Mouse (Mus musculus) embryonic facial prominence, embryonic 10.5 days (tissue): ENCODE data around the gene Arid3a. TPM values are rescaled to one million over a fixed set of nuclear protein-coding genes. Genes with fewer than 3 reads are reported as not detected.
"Not testable (repeated sequence)": the region's sequence is repeated elsewhere in the genome, so short reads cannot be mapped to it uniquely, and the experiment has no call there.

Experiments
- DNase-seq: peaks from one replicate; pipeline ENCODE4 v3.0.0-alpha.2; 2017; ENCODE audit warnings: low spot score
- H3K27ac ChIP-seq: fragments of 300-500 bp; sonication (generic); replicated peaks from 2 replicates; pipeline ENCODE4 v1.5.1; 2016; ENCODE audit warnings: mild to moderate bottlenecking
- H3K27me3 ChIP-seq: fragments of 300-500 bp; sonication (generic); replicated peaks from 2 replicates; pipeline ENCODE4 v1.6.1; 2016; ENCODE audit warnings: low read depth, mild to moderate bottlenecking; ENCODE audit not compliant: poor library complexity, severe bottlenecking
- H3K36me3 ChIP-seq: fragments of 300-500 bp; sonication (generic); replicated peaks from 2 replicates; pipeline ENCODE4 v1.6.1; 2016; ENCODE audit warnings: mild to moderate bottlenecking, moderate library complexity
- H3K4me1 ChIP-seq: fragments of 300-500 bp; sonication (generic); 2 replicates; pipeline ENCODE4 v1.6.1; 2016
- H3K4me3 ChIP-seq: fragments of 300-500 bp; sonication (generic); 2 replicates; pipeline ENCODE4 v1.5.1; 2016; ENCODE audit warnings: mild to moderate bottlenecking, moderate library complexity
- H3K9me3 ChIP-seq: fragments of 300-500 bp; sonication (generic); 2 replicates; pipeline ENCODE4 v1.6.1; 2016; ENCODE audit warnings: mild to moderate bottlenecking
- WGBS: fragments of 180-500 bp; shearing (Covaris S2); methylation state at CpG from one replicate; pipeline ENCODE4 v1.1.7; 2016; 5-methylcytosine and 5-hydroxymethylcytosine counted together
- polyA plus RNA-seq: library from polyadenylated mRNA; unstranded; fragments of >200 nt; fragmentation: Nextera tagmentation; extraction: Ambion mirVana; gene quantifications from 2 replicates; pipeline ENCODE4 v1.2.1, GENCODE M21; 2016

The Arid3a gene
- polyA plus RNA-seq, 1 experiment from 2014 or later: 15.7 TPM

DNA sequence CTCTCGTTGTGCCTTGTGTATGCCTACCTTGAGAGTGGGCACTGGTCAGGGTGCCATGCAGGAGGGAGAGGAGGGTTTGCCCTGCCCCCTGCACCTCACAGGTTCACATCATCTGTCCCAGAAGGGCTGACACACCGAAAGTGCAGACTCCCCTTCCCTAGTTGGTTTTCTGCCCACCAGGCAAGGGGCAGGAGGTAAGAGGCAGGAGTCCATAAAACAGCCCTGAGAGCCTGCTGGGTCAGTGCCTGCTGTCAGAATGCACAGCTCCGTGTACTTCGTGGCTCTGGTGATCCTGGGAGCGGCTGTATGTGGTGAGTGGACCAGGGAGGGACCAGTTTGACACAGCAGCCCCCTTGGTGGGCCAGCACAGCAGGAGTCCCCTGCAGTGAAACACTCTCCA lies 36.2 kb upstream of the Arid3a start, which contains the start of gene Cfd:
Gene Cfd, plus strand, starts transcription at position 184 of the 400 bp plus-strand sequence.
- WGBS: 48% methylated on average over 5 of the region's 5 CpGs
- H3K36me3 ChIP-seq: peaks cover 17% of the 10 kb centered on the region
- no peak for DNase-seq
- H3K4me3 ChIP-seq: no peak within 1 kb of the TSS
- H3K27me3 ChIP-seq: peaks cover 35% of the 10 kb centered on the region
- H3K9me3 ChIP-seq: no peaks in the 10 kb centered on the region
- H3K4me1 ChIP-seq: peaks cover 5% of the 10 kb centered on the region; the same call in 1 of the 2 replicates
- 0 out of 2 replicates have a peak within 1 kb of the TSS, but pooled peaks have one; percentile 1 for H3K27ac ChIP-seq

DNA sequence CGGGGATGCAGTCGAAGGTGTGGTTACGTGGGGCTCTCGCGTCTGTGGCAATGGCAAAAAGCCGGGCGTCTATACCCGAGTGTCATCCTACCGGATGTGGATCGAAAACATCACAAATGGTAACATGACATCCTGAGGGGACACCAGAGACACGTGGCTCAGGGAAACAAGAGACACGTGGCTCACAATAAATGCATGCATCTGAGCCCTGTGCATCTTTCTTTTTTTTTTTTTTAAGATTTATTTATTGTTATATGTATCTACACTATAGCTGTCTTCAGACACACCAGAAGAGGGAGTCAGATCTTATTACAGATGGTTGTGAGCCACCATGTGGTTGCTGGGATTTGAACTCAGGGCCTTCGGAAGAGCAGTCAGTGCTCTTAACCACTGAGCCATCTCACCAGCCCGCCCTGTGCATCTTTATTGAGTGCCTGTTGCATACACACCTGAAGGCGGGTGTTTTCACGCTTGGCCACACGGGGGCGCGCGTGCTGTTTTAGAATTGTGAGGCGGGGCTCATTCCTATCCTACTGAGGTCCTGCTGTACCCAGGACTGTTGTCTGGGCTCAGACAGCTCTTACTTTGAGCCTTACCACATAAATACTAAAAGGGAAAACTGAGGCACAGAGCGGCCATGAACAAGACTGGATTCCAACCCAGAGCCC lies 34.3 kb upstream of the Arid3a start:
- DNase-seq: peak; percentile 88
- H3K4me1 ChIP-seq: peaks cover 14% of the 10 kb centered on the region
- peaks cover 36% of the 10 kb centered on the region for H3K27me3 ChIP-seq
- WGBS: 44% methylated on average over 22 of the region's 22 CpGs
- H3K9me3 ChIP-seq, H3K4me3 ChIP-seq, H3K27ac ChIP-seq: not testable (repeated sequence)
- H3K36me3 ChIP-seq: peaks cover 36% of the 10 kb centered on the region

DNA sequence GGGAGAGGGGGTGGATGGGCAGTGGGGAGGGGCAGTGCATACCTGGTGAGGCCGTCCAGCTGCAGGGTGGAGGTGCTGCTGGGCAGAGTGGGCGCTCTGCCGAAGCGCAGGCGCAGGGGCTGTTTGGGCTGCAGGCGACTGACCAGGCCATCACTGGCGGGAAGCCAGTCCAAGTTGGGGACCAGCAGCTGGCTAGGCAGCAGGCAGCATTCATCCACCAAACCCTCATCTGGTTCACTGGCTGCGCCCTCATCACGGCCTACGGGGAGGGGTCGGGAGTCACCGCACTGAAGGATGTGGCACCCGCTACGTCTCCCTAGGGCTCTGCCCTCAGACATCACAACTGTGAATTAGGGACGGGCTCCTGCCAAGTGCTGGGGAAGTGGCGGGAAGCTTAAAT lies 30.5 kb upstream of the Arid3a start:
- Histone ChIP-seq H3K27me3 (peaks cover 50% of the 10 kb centered on the region), H3K9me3 (no peaks in the 10 kb centered on the region), H3K4me3 (no peak overlapping the region), H3K27ac (no peak overlapping the region), H3K36me3 (peaks cover 73% of the 10 kb centered on the region), H3K4me1 (peaks cover 31% of the 10 kb centered on the region)
- DNase-seq: no peak
- 93% methylated on average over 16 of the region's 16 CpGs for WGBS

DNA sequence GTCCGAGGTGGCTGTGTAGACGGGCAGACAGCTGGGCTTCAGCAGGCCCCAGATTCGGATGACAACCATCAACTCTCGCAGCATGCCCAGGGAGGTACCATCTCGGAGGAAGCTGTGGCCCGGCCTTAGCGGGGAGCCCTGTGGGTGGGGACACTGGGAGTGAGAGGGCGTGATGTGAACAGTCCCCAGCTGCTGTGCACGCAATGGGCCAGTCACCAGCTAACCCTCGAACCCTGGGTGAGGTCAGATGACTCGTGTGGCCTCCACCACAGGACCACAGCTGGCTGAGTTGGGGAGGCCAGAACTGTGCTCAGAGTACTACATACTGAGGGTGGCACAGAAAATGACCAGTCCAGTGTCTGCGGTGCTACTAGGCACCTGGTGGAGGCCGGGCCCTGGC lies 30.0 kb upstream of the Arid3a start:
- peaks cover 46% of the 10 kb centered on the region for H3K27me3 ChIP-seq
- H3K27ac ChIP-seq: no peak overlapping the region
- peaks cover 78% of the 10 kb centered on the region for H3K36me3 ChIP-seq
- H3K4me1 ChIP-seq: peaks cover 34% of the 10 kb centered on the region
- WGBS: 86% methylated on average over 13 of the region's 13 CpGs
- no peaks in the 10 kb centered on the region for H3K9me3 ChIP-seq
- no peak for DNase-seq
- no peak overlapping the region for H3K4me3 ChIP-seq

GRCm38 (mm10) chr10:79897316-79898245 lies 29.3 kb upstream of the Arid3a start:
- Histone ChIP-seq H3K4me3 (peak overlapping the region; percentile 32; the same call in 1 of the 2 replicates), H3K36me3 (peaks cover 86% of the 10 kb centered on the region), H3K27me3 (peaks cover 52% of the 10 kb centered on the region), H3K27ac (no peak overlapping the region), H3K4me1 (peaks cover 34% of the 10 kb centered on the region), H3K9me3 (no peaks in the 10 kb centered on the region)
- DNase-seq: peak; percentile 56
- 51% methylated on average over 20 of the region's 20 CpGs for WGBS

- H3K27ac ChIP-seq: no peak overlapping the region
Observed at GRCm38 (mm10) chr10:79900951-79901410, 25.9 kb upstream of the Arid3a start.

DNA sequence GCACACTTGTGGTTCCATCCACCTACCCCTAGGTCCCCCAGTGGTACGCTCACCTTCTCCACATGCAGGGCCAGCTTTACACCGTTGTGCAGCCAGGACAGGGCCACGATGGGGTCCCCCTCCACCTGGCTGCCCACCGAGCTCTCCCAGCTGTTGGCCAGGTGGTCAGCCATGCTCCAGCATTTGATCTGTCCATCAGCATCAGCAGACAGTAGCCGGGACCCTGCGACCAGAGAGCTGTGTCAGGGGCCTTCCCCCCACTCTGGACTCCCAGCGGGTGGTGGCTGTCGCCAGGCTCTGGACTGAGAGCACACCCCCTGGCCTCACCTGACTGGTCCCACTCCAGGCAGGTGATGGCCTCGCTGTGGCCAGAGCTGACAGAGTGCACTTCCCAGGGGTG lies 20.1 kb upstream of the Arid3a start:
- Histone ChIP-seq H3K27me3 (peaks cover 20% of the 10 kb centered on the region), H3K9me3 (no peaks in the 10 kb centered on the region), H3K4me3 (peak overlapping the region; percentile 78; the same call in 1 of the 2 replicates), H3K36me3 (peaks cover 71% of the 10 kb centered on the region), H3K27ac (no peak overlapping the region), H3K4me1 (peaks cover 23% of the 10 kb centered on the region)
- 92% methylated on average over 9 of the region's 9 CpGs for WGBS
- no peak for DNase-seq

More at GRCm38 (mm10) chr10:79900951-79901410, 25.9 kb upstream of the Arid3a start:
- H3K36me3 ChIP-seq: peaks cover 99% of the 10 kb centered on the region
- no peak overlapping the region for H3K4me3 ChIP-seq
- peak; percentile 40 for DNase-seq
- H3K27me3 ChIP-seq: peaks cover 54% of the 10 kb centered on the region
- 23% methylated on average over 2 of the region's 2 CpGs for WGBS
- H3K4me1 ChIP-seq: peaks cover 29% of the 10 kb centered on the region
- no peaks in the 10 kb centered on the region for H3K9me3 ChIP-seq

- Histone ChIP-seq H3K27me3 (peaks cover 15% of the 10 kb centered on the region), H3K4me1 (peaks cover 23% of the 10 kb centered on the region), H3K4me3 (peak overlapping the region; percentile 78), H3K27ac (peak overlapping the region; percentile 49), H3K9me3 (no peaks in the 10 kb centered on the region), H3K36me3 (peaks cover 71% of the 10 kb centered on the region)
- WGBS: 91% methylated on average over 10 of the region's 10 CpGs
- no peak for DNase-seq
Observed at GRCm38 (mm10) chr10:79907415-79907814, 19.4 kb upstream of the Arid3a start.

GRCm38 (mm10) chr10:79908167-79909091 lies 18.4 kb upstream of the Arid3a start, which contains the start of gene Med16:
TSS of gene Med16 (minus strand) at chr10:79908923.
- Histone ChIP-seq H3K36me3 (peaks cover 71% of the 10 kb centered on the region), H3K4me1 (peaks cover 27% of the 10 kb centered on the region), H3K27me3 (peaks cover 5% of the 10 kb centered on the region), H3K4me3 (peak within 1 kb of the TSS; percentile 78), H3K27ac (peak within 1 kb of the TSS; percentile 100), H3K9me3 (no peaks in the 10 kb centered on the region)
- peak; percentile 97 for DNase-seq
- 2% methylated on average over 52 of the region's 52 CpGs for WGBS

GRCm38 (mm10) chr10:79909092-79909922 lies 17.5 kb upstream of the Arid3a start:
- Histone ChIP-seq H3K4me1 (peaks cover 33% of the 10 kb centered on the region), H3K4me3 (peak overlapping the region; percentile 78), H3K27ac (peak overlapping the region; percentile 100), H3K9me3 (no peaks in the 10 kb centered on the region), H3K36me3 (peaks cover 64% of the 10 kb centered on the region), H3K27me3 (no peaks in the 10 kb centered on the region; the same call in 1 of the 2 replicates)
- peak; percentile 50 for DNase-seq
- WGBS: 25% methylated on average over 14 of the region's 14 CpGs

GRCm38 (mm10) chr10:79910556-79910955 lies 16.3 kb upstream of the Arid3a start, which contains the start of gene Gm26602:
TSS of gene Gm26602 (plus strand) at chr10:79910856.
- H3K4me3 ChIP-seq: peak within 1 kb of the TSS; percentile 78

More at GRCm38 (mm10) chr10:79910556-79910955, 16.3 kb upstream of the Arid3a start, which contains the start of gene Gm26602:
- H3K36me3 ChIP-seq: peaks cover 52% of the 10 kb centered on the region
- WGBS: 91% methylated on average over 4 of the region's 4 CpGs
- H3K4me1 ChIP-seq: peaks cover 45% of the 10 kb centered on the region
- DNase-seq: no peak
- no peaks in the 10 kb centered on the region for H3K9me3 ChIP-seq
- H3K27ac ChIP-seq: no peak within 1 kb of the TSS
- no peaks in the 10 kb centered on the region; the same call in 1 of the 2 replicates for H3K27me3 ChIP-seq
